Mouse (Mus musculus) liver, embryonic 14.5 days (tissue): ENCODE measurements around the gene Ube2e2. TPM values are rescaled to one million over a fixed set of nuclear protein-coding genes. Genes with fewer than 3 reads are reported as not detected.
A peak's percentile ranks its signal among the peaks of the same experiment; 100 is the strongest.

Source experiments
- ATAC-seq: fragments of 200-750 bp; cut with Nextera tagmentation; 2 replicates; pipeline ENCODE4 v1.8.0; 2017; ENCODE audit warnings: moderate number of reproducible peaks, mild to moderate bottlenecking, moderate library complexity; ENCODE audit not compliant: insufficient read depth
- DNase-seq, 3 experiments: peaks; one replicate each; pipeline ENCODE4 v3.0.0-alpha.2; 2012 to 2013; ENCODE audit warnings: low read depth in 3 of 3, low spot score in 3 of 3
- H3K27ac ChIP-seq: fragments of 300-500 bp; sonication (generic); 2 replicates; pipeline ENCODE4 v1.5.1; 2014; ENCODE audit warnings: moderate library complexity, mild to moderate bottlenecking, control low read depth, inconsistent platforms
- H3K27me3 ChIP-seq: fragments of 300-500 bp; sonication (generic); 2 replicates; pipeline ENCODE4 v1.6.1; 2014; ENCODE audit warnings: mild to moderate bottlenecking, low read length, moderate library complexity; ENCODE audit not compliant: control insufficient read depth, insufficient read depth
- H3K36me3 ChIP-seq: fragments of 300-500 bp; sonication (generic); replicated peaks from 2 replicates; pipeline ENCODE4 v1.6.1; 2014; ENCODE audit warnings: low read depth; ENCODE audit not compliant: control insufficient read depth, insufficient read depth
- H3K4me1 ChIP-seq, 2 experiments: fragments of 200-500 bp in 1 of 2; fragments of 300-500 bp in 1 of 2; sonication (generic) in 1 of 2; replicated peaks; 2 replicates each; pipeline ENCODE4 v1.6.1; 2012 to 2014; ENCODE audit warnings: antibody characterized with exemption in 1 of 2, inconsistent platforms in 1 of 2, low read length in 1 of 2; ENCODE audit not compliant: control insufficient read depth in 2 of 2, insufficient read depth in 2 of 2
- H3K4me2 ChIP-seq: fragments of 300-500 bp; sonication (generic); 2 replicates; pipeline ENCODE4 v1.6.1; 2014; ENCODE audit warnings: low read depth, mild to moderate bottlenecking, control low read depth, moderate library complexity
- H3K4me3 ChIP-seq, 2 experiments: fragments of 200-500 bp in 1 of 2; fragments of 300-500 bp in 1 of 2; sonication (generic) in 1 of 2; 2 replicates each; pipeline ENCODE4 v1.5.1; 2012 to 2014; ENCODE audit warnings: low read depth in 2 of 2, low read length in 2 of 2, mild to moderate bottlenecking in 2 of 2, control low read depth in 1 of 2, inconsistent platforms in 1 of 2, moderate library complexity in 1 of 2; ENCODE audit not compliant: insufficient read depth in 1 of 2
- H3K9ac ChIP-seq: fragments of 300-500 bp; sonication (generic); replicated peaks from 2 replicates; pipeline ENCODE4 v1.6.1; 2014; ENCODE audit warnings: mild to moderate bottlenecking, control low read depth, moderate library complexity
- H3K9me3 ChIP-seq: fragments of 300-500 bp; sonication (generic); 2 replicates; pipeline ENCODE4 v1.6.1; 2016; ENCODE audit warnings: low read length, mixed read lengths; ENCODE audit not compliant: control insufficient read depth
- CTCF ChIP-seq: IDR thresholded peaks from 2 replicates; pipeline ENCODE4 v1.5.1; 2016; ENCODE audit warnings: antibody characterized with exemption, low read depth, control low read depth
- EP300 ChIP-seq: IDR thresholded peaks from 2 replicates; pipeline ENCODE4 v1.6.1; 2016; ENCODE audit warnings: antibody characterized with exemption, low read depth
- WGBS: fragments of 180-500 bp; shearing (Covaris S2); extraction: QIAGEN DNeasy Blood & Tissue Kit; methylation state at CpG from one replicate; pipeline ENCODE4 v1.1.7; 2014; ENCODE audit not compliant: insufficient replicate concordance; 5-methylcytosine and 5-hydroxymethylcytosine counted together
- polyA plus RNA-seq, 2 experiments: library from polyadenylated mRNA; depleted of rRNA in 1 of 2; stranded (reverse) in 1 of 2; unstranded in 1 of 2; fragments of >200 nt; fragmentation: Nextera tagmentation in 1 of 2; extraction: Ambion mirVana in 1 of 2; gene quantifications; 2 replicates each; pipeline versions ENCODE4 v1.2.1 to v1.2.3; 2012 to 2014

The Ube2e2 gene
- polyA plus RNA-seq, 2 experiments = 3.8 to 5.2 TPM

DNA sequence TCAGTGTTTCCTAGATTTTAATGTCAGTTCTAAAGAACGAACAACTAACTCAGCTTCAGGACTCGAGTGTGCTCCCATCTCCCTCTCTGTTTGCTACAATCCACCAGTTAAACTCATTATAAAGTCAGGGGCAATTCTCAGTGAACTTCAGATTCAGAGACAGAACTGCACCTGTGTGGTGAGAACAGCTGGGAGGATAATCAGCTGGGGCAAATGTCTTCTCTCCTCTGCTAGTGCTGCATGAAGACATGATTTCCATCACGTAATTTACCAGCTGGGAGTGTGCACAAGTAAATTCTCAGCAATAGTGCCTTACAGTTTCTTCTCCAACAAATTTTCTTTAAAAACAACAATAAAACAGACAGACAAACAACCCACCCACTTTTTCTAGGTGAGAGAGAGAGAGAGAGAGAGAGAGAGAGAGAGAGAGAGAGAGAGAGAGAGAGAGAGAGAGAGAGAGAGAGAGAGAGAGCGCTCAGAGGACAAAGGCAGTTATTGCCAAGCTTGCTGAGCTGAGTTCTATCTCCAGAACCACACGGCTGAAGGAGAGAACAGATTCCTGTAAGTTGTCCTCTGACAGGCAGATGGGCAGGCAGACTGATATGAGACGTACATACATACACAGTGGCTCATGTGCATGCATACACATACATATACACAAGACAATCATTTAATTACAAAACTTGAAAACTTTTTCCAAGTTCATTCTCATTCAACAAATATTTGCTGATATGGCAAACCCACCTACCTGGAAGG is 134.3 kb downstream of the Ube2e2 start:
- WGBS = 51% methylated on average over 6 of the region's 6 CpGs
- DNase-seq = peak in 2 of 3 experiments; percentile 37 to 54
- H3K4me2 ChIP-seq = no peak overlapping the region
- H3K36me3 ChIP-seq = no peaks in the 10 kb centered on the region
- no peak overlapping the region for H3K4me3 ChIP-seq
- TF ChIP-seq CTCF (no peak), EP300 (no peak)
- H3K9me3 ChIP-seq = no peaks in the 10 kb centered on the region
- no peaks in the 10 kb centered on the region for H3K27me3 ChIP-seq
- H3K9ac ChIP-seq = no peak overlapping the region
- H3K27ac ChIP-seq = no peak overlapping the region
- no peak for ATAC-seq
- H3K4me1 ChIP-seq = no peaks in the 10 kb centered on the region

DNA sequence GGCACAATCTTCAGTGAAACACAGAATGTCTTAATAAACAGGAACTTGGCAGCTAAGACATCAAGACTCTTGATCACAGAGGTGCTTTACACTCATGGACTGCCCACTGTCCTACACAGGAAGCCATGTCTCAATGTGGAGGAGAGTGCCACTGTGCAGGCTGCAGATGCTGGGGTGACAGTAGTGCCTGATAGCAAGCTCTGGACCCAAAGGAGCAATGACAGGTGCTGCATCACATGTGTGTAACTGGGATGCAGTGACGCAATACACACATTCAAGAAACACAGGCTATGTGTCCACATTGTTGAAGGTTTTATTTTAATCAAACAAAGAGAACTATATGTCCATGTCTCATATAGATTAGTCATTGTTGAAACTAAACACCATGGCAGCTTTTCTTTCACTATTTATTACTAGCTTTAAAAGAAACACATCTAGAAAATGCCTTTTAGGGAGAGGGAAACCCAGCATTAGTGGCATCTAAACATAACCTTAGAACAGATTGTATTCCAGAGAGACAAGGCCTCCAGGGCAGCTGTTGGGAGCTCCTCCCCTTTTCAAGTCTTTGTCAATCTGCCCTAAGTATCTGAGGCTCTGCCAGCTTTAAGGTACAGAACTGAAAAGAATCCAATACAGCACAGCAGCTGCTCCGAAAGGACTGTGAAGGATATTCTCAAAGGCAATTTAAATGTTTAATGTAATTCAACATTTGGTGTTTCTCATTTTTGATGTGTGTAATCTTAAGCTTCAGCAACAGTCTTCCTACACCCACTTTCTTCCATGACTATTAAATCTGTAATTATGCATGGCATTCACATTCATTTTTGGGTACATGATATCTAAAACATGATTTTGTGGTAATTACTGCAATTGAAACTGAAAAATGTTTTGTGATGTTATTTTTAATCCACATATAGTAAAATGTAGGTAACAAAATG is 135.2 kb downstream of the Ube2e2 start:
- no peak overlapping the region for H3K4me3 ChIP-seq
- DNase-seq (no peak), ATAC-seq (no peak)
- H3K27me3 ChIP-seq = no peaks in the 10 kb centered on the region
- H3K9ac ChIP-seq = no peak overlapping the region
- no peaks in the 10 kb centered on the region for H3K9me3 ChIP-seq
- 60% methylated on average over 2 of the region's 2 CpGs for WGBS
- no peak overlapping the region for H3K4me2 ChIP-seq
- H3K27ac ChIP-seq = no peak overlapping the region
- no peaks in the 10 kb centered on the region for H3K36me3 ChIP-seq
- no peaks in the 10 kb centered on the region for H3K4me1 ChIP-seq
- TF ChIP-seq CTCF (no peak), EP300 (no peak)

DNA sequence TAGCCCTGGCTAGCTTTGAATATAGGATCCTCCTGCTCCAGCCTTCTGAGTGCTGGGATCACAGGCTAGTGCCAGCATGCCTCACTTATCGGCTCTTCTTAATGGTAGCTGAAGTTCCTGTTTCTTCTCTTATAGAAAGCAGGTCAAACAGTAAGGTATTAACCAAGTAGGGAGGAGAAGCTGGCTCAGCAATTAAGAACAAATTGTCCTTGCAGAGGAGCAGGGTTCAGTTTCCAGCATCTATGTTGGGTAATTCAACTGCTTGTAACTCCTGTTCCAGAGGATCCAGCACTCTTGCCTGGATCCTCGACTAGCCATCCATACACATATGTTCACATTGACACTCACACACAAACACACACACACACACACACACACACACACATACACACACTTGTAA is 136.1 kb downstream of the Ube2e2 start:
- TF ChIP-seq CTCF (no peak), EP300 (no peak)
- no peaks in the 10 kb centered on the region for H3K9me3 ChIP-seq
- no peaks in the 10 kb centered on the region for H3K27me3 ChIP-seq
- no peak overlapping the region for H3K4me2 ChIP-seq
- H3K36me3 ChIP-seq = no peaks in the 10 kb centered on the region
- 46% methylated on average over 2 of the region's 2 CpGs for WGBS
- no peak overlapping the region for H3K27ac ChIP-seq
- DNase-seq (no peak), ATAC-seq (no peak)
- no peak overlapping the region for H3K4me3 ChIP-seq
- no peak overlapping the region for H3K9ac ChIP-seq
- H3K4me1 ChIP-seq = no peaks in the 10 kb centered on the region

DNA sequence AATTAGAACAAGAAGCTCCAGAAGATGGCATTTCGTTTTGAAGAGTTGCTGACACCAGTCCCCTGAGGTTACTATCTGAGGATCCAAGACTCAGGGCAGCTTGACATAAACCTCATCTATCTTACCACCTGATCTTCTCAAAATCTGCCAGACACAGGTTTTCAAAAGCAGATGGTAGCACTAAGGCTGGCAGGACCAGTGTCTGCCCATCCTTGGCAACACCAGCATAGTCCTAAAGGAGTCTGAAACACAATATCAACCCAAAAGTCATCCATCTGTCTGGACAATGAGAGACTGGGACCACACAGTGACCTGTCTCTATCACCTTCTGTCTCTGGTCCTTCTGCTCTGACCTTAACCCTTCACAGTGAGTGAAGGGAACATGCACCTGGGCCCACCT is 138.7 kb downstream of the Ube2e2 start:
- ATAC-seq (no peak), DNase-seq (no peak)
- H3K27me3 ChIP-seq = no peaks in the 10 kb centered on the region
- TF ChIP-seq EP300 = no peak
- no peak for TF ChIP-seq CTCF
- H3K4me3 ChIP-seq = no peak overlapping the region
- no peaks in the 10 kb centered on the region for H3K4me1 ChIP-seq
- no peak overlapping the region for H3K27ac ChIP-seq
- H3K9me3 ChIP-seq = no peaks in the 10 kb centered on the region
- no peak overlapping the region for H3K9ac ChIP-seq
- H3K36me3 ChIP-seq = no peaks in the 10 kb centered on the region
- no peak overlapping the region for H3K4me2 ChIP-seq
- 38% methylated on average over 1 of the region's 1 CpGs for WGBS

DNA sequence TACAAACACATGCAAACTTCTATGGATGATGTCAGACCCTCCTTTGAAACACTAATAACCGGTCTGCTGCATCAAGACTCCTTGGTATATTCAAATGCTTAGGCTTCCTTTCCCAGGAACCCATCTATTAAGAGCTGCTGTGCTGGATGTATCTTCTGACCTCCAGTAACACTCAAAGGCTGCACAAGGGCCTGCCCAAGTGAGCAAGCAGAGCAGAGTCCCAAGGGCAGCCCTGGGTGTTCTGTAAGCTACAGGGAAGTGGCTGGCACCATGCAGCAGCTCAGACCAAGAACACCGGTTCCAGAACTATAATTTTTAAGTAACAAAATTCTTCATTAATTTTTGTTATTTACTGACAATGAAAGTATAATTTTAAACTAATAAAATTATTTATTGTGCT is 139.5 kb downstream of the Ube2e2 start:
- H3K4me1 ChIP-seq = no peaks in the 10 kb centered on the region
- H3K36me3 ChIP-seq = no peaks in the 10 kb centered on the region
- DNase-seq (no peak), ATAC-seq (no peak)
- no peaks in the 10 kb centered on the region for H3K27me3 ChIP-seq
- H3K4me3 ChIP-seq = no peak overlapping the region
- H3K4me2 ChIP-seq = no peak overlapping the region
- TF ChIP-seq CTCF (no peak), EP300 (no peak)
- H3K27ac ChIP-seq = no peak overlapping the region
- H3K9ac ChIP-seq = no peak overlapping the region
- no peaks in the 10 kb centered on the region for H3K9me3 ChIP-seq
- 63% methylated on average over 2 of the region's 2 CpGs for WGBS
